Mouse (Mus musculus) kidney, postnatal 0 days (tissue): ENCODE data around the gene Tns2. TPM values are rescaled to one million over a fixed set of nuclear protein-coding genes. Genes with fewer than 3 reads are reported as not detected.

Experiments used
- ATAC-seq: fragments of 200-750 bp; cut with Nextera tagmentation; replicated peaks from 2 replicates; pipeline ENCODE4 v1.8.0; 2017; ENCODE audit warnings: low read depth, moderate number of reproducible peaks, moderate TSS enrichment, moderate library complexity; ENCODE audit not compliant: low FRiP score
- DNase-seq: peaks from one replicate; pipeline ENCODE4 v3.0.0-alpha.2; 2016; ENCODE audit warnings: low spot score
- H3K27ac ChIP-seq: fragments of 300-500 bp; sonication (generic); 2 replicates; pipeline ENCODE4 v1.5.1; 2014; ENCODE audit warnings: mild to moderate bottlenecking
- H3K27me3 ChIP-seq: fragments of 300-500 bp; sonication (generic); 2 replicates; pipeline ENCODE4 v1.6.1; 2014; ENCODE audit warnings: low read length, mixed read lengths; ENCODE audit not compliant: insufficient read depth
- H3K36me3 ChIP-seq: fragments of 300-500 bp; sonication (generic); 2 replicates; pipeline ENCODE4 v1.6.1; 2014; ENCODE audit warnings: low read length, mixed read lengths; ENCODE audit not compliant: insufficient read depth
- H3K4me1 ChIP-seq: fragments of 300-500 bp; sonication (generic); replicated peaks from 2 replicates; pipeline ENCODE4 v1.6.1; 2014; ENCODE audit warnings: antibody characterized with exemption, low read length, mixed read lengths; ENCODE audit not compliant: insufficient read depth
- H3K4me2 ChIP-seq: fragments of 300-500 bp; sonication (generic); 2 replicates; pipeline ENCODE4 v1.6.1; 2014; ENCODE audit warnings: mild to moderate bottlenecking, low read length, moderate library complexity, mixed read lengths
- H3K4me3 ChIP-seq: fragments of 300-500 bp; sonication (generic); replicated peaks from 2 replicates; pipeline ENCODE4 v1.5.1; 2014; ENCODE audit warnings: low read depth, low read length
- H3K9ac ChIP-seq: fragments of 300-500 bp; sonication (generic); 2 replicates; pipeline ENCODE4 v1.6.1; 2014; ENCODE audit warnings: low read depth, low read length
- H3K9me3 ChIP-seq: fragments of 300-500 bp; sonication (generic); replicated peaks from 2 replicates; pipeline ENCODE4 v1.6.1; 2016; ENCODE audit warnings: low read length, inconsistent platforms, mixed read lengths
- CTCF ChIP-seq: IDR thresholded peaks from 2 replicates; pipeline ENCODE4 v1.5.1; 2016; ENCODE audit warnings: antibody characterized with exemption, low read depth, mild to moderate bottlenecking, moderate library complexity
- WGBS: fragments of 180-500 bp; shearing (Covaris S2); extraction: QIAGEN DNeasy Blood & Tissue Kit; methylation state at CpG from one replicate; pipeline ENCODE4 v1.1.7; 2014; 5-methylcytosine and 5-hydroxymethylcytosine counted together
- polyA plus RNA-seq: library from polyadenylated mRNA; unstranded; fragments of >200 nt; fragmentation: Nextera tagmentation; extraction: Ambion mirVana; gene quantifications from 2 replicates; pipeline ENCODE4 v1.2.1, GENCODE M21; 2015

Tns2 gene
- polyA plus RNA-seq, 1 experiment from 2014 or later, result 35.8 TPM

GRCm38 (mm10) chr15:102165468-102166100 is 65.4 kb downstream of the Tns2 start:
- Histone ChIP-seq H3K4me2 (no peak overlapping the region), H3K4me3 (no peak overlapping the region), H3K36me3 (no peaks in the 10 kb centered on the region), H3K9me3 (no peaks in the 10 kb centered on the region), H3K4me1 (peaks cover 7% of the 10 kb centered on the region; the same call in 1 of the 2 replicates), H3K27ac (no peak overlapping the region), H3K27me3 (no peaks in the 10 kb centered on the region), H3K9ac (no peak overlapping the region)
- no peak for TF ChIP-seq CTCF
- 33% methylated on average over 6 of the region's 6 CpGs for WGBS
- ATAC-seq, result no peak
- DNase-seq, result no peak

Other genes with a start within 250 kb of the Tns2 start
- 0.59 and 1.1 TPM in 2 replicates for gene Krt1, start 249.6 kb upstream of the Tns2 start, polyA plus RNA-seq
- not detected in 2 replicates for gene Krt77, start 230.7 kb upstream of the Tns2 start, polyA plus RNA-seq
- not detected in 2 replicates for gene Krt76, start 207.5 kb upstream of the Tns2 start, polyA plus RNA-seq
- 0.46 and 0.93 TPM in 2 replicates for gene Krt4, start 175.7 kb upstream of the Tns2 start, polyA plus RNA-seq
- gene Krt79, start 160.1 kb upstream of the Tns2 start, polyA plus RNA-seq, result 0.08 and 0.29 TPM in 2 replicates
- 0.07 TPM in 1 of 2 replicates, not detected in the other for gene Krt78, start 146.1 kb upstream of the Tns2 start, polyA plus RNA-seq
- gene Krt8, start 95.9 kb upstream of the Tns2 start, polyA plus RNA-seq, result 305 and 333 TPM in 2 replicates
- 252 and 256 TPM in 2 replicates for gene Krt18, start 72.2 kb upstream of the Tns2 start, polyA plus RNA-seq
- gene Eif4b, start 26.6 kb upstream of the Tns2 start, polyA plus RNA-seq, result 96.1 and 102 TPM in 2 replicates
- gene Spryd3, start 35.8 kb downstream of the Tns2 start, polyA plus RNA-seq, result 14.3 and 16.6 TPM in 2 replicates
- 20.5 and 28.3 TPM in 2 replicates for gene Igfbp6, start 43.9 kb downstream of the Tns2 start, polyA plus RNA-seq
- gene Soat2, start 50.1 kb downstream of the Tns2 start, polyA plus RNA-seq, result 0.28 and 0.34 TPM in 2 replicates
- gene Zfp740, start 102.8 kb downstream of the Tns2 start, polyA plus RNA-seq, result 45.4 and 49.0 TPM in 2 replicates
- gene Csad, start 104.3 kb downstream of the Tns2 start, polyA plus RNA-seq, result 142 TPM in 2 replicates
- gene Itgb7, start 131.5 kb downstream of the Tns2 start, polyA plus RNA-seq, result 0.69 and 1.2 TPM in 2 replicates
- gene Rarg, start 157.1 kb downstream of the Tns2 start, polyA plus RNA-seq, result 23.2 and 23.5 TPM in 2 replicates
- 0.23 and 0.38 TPM in 2 replicates for gene Gm9918, start 170.2 kb downstream of the Tns2 start, polyA plus RNA-seq
- gene Mfsd5, start 179.0 kb downstream of the Tns2 start, polyA plus RNA-seq, result 68.2 and 73.2 TPM in 2 replicates
- gene Espl1, start 195.9 kb downstream of the Tns2 start, polyA plus RNA-seq, result 6.1 and 7.5 TPM in 2 replicates
- gene Pfdn5, start 225.7 kb downstream of the Tns2 start, polyA plus RNA-seq, result 511 and 565 TPM in 2 replicates
- 84.9 and 86.9 TPM in 2 replicates for gene Myg1, start 231.3 kb downstream of the Tns2 start, polyA plus RNA-seq